Mouse (Mus musculus): ENCODE data around the gene Creb3l1.
A peak's percentile ranks its signal among the peaks of the same experiment; 100 is the strongest.

Creb3l1 gene

DNA sequence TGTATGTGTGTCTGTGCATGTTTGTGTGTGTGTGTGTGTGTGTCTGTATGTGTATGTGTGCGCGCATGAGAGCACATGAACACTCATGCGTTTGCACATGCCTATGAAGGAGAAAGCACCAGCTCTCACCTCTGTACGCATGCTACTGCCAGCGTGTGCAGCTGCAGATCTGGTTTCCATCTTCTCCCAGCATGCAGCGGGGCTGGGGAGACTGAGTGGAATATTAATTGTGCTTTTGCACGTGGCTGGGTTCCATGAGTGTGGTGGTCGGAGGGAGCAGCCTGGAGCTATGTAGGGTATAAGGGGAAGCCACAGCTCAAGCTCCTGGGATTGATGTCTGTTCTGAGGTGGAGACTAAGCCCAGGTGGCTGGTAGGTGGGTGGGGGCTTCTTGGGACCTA is 6.3 kb upstream of the Creb3l1 start:
- DNase-seq, result no peak

DNA sequence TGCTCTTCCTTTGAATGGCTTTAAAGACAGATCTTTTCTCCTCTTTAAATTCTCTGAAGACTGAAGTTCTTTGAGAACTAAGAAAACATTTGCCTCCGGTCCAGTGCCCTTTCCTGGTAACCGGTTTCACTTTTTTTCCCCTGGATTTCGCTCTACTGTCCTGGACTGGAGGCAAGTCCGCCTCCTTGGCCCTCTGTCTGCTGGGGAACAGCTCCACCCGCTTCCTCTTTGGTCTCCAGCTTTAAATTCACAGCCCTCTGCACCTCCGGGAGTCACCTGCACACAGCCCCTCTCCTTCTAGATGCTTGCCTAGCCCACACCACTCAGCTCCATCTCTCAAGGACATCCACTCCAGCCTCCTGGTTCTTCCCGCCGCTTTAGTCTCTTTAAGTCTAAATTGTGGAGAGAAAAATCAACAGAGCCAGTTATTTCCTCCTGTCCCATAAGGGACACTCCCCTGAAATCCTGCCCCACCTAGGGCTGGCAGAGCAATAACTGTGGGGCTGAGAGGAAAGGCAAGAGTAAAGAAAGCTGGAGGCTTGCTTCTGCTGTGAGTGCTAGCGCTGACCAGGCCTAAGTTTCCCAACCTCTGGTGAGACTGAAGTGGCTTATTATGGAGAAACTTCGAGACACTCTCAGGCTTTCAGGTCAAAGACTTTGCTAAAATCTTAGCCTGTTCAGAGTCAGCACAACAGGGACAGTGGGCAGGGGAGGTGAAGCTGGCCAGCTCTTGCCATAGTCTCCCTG is 5.3 kb upstream of the Creb3l1 start:
- no peak for DNase-seq

DNA sequence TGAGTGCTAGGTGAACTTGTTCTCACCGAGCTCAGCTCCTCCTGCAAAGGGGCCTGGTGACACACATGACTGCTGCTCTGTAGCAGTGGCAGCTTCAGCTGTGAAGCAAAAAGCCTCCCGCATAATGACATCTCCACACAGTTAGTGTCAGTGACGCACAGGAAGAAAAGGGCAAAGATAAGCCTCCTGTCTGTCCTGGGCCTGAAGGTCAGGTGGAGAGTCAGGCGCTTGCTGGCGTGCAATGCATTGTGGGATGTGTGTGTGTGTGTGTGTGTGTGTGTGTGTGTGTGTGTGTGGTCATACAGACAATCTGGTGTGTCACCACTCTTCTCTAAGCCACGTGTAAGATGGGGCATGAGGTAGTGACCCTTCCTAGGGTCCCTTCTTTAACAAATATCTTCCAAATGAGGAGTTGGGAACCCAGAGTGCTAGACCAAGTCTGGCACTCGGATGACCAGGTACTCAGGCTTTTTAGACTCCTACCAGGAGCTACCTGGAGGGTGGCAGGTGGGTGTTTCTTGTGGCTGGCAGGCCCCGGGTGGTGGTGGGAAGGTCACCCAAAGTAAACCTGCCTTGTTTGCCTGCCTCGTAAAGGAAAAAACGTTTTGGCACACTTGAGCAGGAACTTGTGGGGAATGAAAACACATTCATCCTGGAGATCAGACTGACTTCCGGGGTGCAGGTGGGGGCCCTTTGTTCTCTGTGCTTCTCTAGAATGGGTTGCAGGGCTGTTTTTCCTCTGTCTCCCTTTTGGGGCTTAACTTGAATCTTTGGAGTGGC is 3.7 kb upstream of the Creb3l1 start:
- no peak for DNase-seq

DNA sequence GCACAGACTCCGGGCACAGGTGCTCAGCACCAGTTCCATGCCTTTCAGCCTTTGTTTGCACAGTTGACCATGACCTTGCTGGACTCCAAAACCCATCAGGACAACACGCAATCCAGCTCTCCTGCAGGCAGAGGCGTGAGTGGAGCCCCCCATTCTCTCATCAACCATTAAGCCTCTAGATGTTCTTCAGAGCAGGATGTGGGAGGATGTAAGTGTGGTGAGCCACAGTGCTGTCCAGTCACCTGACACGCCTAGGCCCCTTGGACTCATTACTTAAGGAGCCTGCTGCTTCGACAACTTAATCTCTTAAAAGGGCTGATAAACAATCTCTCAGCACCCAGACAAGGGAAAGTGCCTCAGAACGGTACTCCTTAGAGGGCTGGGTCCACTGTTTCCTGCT is 1.7 kb upstream of the Creb3l1 start:
- no peak for DNase-seq

DNA sequence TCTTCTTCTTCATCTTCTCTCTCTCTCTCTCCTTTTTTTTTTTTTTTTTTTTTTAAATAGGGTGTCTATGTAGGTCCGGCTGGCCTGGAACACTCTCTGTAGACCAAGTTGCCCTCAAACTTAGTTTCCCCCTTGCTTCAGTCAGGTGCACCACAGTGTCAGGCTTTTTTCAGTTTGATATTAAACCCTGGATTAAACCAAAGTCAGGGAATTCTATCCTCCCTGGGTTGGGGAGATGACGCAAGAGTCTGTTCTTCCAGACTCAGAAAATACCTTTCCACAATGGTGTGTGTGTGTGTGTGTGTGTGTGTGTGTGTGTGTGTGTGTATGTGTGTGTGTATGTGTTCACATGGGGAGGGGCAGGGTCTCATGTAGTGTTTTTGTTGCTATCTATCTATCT is 900 bp upstream of the Creb3l1 start:
- no peak for DNase-seq

DNA sequence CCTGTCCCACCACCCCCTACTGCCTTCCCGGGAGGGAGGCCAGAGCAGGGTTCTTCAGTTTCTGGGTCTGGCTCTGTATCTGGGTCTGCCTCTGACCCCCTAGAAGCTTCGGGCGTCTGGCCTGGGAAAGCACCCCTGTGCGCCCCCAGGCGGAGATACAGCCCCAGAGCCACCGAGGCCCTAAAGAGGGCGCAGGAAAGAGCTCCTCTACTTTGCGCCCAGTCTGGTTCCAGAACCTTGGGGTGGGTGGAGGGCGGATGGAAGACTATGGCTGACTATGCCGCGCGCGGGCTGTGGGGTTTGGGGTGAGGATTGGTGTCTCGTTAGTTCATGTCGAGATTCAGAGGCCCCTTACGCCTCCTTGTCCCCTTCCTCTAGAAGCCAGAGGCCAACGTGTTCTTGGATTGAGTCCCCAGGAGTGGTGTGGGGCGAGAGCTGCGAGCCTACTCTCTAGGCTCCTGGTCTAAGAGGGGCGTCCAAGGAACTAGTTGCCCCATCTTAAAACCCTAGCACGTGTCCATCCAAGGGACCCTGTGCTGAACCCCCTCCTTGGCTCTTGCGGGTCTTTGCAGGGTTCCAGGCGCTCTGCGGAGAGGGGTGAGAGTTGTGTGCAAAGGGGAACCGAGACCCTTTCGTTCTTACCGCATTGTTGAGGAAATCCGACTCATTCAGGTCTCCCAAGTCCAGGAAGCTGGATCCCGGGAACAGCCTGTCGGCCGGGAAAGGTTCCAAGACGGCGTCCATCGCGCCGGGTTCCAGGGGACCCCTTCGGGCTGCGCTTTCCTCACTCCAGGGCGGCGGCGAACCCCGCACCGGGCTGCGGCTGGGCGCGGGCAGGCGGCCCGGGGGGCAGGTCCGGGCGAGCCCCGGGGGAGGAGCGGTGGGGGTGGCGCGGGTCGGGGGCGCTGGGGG is 684 bp downstream of the Creb3l1 start:
- peak; percentile 60 to 66 for DNase-seq

DNA sequence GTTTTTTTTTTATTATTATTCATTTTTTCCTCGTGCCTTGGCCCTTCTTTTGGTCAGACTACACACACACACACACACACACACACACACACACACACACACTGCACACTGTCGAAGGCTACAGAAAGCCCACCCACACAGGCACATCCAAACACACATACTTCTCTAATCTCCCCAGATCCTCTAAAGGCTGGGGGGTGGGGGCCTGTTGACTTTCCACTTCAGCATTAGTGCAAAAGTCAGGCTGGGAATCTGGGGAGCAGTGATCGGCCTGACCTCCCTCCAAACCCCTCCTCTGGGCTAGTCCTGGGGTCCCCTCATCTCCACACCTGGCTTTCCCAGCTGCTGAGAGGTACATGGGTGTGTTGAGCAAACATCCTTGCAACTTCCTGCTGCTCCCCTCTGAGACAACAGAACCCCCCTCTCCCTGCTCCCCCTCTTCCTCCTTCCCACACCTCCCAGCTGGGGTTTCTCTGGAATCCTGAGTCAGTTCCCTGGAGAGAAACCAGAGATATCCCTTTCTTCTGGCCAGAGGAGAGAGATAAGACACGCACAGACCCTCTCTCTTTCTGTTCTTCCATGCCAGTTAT is 3.5 kb downstream of the Creb3l1 start:
- DNase-seq, result no peak

DNA sequence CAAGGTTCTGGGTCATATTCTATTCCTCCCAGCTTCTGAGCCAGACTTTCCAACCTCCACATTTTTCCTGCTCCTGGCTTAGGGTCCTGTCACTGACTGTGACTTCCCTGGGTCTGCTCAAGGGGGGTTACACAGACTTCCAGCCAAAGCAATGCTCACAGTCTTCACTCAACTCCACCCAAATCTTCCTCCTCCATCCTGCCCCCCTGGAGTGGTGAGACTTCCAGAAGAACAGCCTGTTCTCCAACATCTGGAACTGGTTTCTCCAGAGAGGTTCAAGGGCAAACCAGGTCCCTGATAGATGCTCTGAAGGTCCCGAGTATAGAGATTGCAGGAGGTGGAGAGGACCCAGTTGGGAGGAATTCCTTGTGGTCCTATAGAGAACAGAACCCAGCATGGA is 6.9 kb downstream of the Creb3l1 start:
- no peak for DNase-seq

DNA sequence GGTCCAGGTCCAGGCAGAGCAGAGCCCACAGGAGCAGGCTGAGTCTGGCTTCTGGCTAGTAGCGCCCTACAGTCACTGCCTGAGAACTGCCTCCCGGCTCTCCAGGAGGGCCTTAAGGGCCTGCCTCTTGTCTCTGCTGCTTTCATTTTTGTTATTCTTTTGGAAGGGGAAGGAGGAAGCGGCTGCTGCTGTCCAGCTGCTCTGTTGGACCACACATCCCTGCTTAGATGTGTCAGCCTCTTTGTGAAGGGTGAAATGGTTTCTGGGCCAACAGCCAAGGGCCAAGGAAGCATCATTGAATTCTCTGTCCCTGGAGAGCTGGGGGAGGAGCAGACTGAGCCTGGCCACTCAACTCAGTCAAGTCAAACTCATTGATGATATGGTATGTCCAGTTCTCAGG is 7.3 kb downstream of the Creb3l1 start:
- DNase-seq, result peak; percentile 82 to 86

DNA sequence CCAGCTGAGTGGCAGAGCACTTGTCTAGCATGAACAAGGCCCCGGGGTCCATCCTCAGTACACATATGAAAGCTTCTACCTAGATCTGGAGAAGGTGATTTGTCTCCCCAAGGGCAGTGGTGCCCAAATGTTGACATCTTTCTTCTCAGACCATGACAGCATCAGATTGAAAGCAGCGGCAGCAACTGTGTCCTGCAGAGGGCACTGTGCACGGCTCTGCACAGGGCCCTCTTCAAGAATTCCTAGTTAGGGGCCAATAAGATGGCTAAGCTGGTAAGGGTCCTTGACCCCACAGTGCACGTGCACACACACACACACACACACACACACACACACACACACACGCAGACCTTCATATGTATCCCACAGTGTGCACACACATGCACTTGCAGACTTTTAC is 9.4 kb downstream of the Creb3l1 start:
- no peak for DNase-seq

DNA sequence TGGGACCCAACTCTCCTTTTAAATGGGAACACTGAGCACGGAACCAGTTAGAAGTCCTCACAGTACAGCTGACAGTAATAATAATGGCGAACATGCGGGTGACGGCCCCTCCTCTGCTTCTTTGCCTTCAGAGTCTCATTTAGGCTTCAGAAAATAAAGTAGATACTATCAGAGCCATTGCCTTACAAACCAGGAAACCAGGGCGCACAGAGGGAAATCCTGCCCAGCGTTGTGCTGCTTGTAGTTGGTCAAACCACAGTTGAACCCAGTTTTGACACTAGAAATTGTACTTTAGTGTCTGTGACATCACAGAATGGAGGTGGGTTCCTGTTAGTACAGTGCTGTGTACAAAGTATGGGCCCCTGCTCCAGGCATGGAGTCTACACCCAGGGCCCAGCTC is 10.1 kb downstream of the Creb3l1 start:
- no peak for DNase-seq

DNA sequence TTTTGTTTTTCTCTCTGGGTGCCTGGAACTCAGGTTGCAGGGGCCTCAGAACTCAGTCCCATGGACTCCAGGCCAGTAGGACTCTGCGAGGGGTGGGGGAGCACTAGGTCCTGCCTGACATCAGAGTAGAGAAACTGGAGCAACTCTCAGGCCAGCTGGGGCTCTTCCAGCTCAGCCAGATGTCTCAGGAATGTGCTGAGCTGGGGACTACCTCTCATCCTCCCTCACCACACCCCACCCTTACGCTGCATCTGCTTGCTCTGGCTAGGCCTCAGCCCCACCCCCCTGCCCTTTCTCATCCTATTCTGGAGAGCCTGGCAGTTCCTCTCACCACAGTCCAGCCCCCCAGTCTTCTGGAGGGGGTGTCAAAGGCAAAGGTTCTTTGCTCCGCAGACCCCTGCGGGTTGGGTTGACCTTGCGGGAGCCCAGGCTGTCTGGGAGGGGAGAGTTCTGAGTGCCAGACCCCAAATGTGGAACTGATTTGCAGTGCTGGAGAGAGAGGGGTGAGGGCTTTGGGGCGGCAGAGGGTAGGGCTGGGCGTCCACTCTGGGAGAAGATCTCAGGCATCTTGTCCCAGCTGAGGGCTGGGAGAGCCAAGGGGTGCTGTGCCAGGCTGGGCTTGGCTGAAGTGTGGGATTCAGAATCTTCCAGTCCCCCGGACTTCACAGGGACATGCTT is 11.4 kb downstream of the Creb3l1 start:
- DNase-seq, result peak; percentile 81 to 91

DNA sequence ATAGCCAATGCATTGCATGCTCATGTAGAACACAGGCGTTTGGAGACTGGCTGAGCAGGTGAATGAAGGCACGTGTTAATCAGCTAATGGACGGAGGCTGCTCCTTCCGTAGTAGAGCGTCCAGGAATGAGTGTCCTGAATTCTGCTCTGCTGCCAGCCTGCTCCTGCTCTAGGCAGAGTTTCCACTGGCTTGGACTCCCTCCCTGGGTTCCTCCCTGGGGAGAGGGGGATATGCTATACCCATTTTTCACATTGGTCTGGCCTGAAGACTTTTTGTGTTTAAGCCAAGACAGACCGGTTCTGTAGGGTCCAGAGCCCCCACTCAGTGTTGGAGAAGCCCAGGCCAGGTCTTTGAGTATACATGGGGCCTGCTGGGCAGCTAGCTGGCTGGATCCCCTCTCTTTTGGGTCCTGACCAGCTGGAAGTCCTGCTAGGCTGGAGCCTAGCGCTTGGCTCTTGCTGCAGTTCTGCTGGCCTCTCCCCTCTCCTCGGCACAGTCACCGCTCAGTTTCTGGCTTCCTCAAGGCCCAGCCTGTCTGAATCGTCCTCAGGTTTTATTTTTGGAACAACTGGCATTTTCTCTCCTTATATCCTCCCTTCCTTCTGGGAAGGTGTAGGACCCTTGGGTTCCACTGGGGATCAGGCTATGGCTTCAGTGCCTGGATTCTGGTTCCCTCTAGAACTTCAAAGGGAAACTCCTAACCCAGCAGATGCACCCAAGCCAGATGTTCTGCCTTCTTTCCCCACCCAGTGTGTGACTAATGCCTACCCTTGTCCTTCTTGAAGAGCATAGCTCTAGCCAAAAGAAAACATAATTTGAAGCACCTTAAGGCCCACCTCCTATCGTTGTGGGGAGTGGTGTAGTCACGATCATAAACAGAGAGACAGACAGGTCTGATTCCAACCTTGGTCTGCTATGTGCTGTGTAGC is 12.6 kb downstream of the Creb3l1 start:
- no peak for DNase-seq

DNA sequence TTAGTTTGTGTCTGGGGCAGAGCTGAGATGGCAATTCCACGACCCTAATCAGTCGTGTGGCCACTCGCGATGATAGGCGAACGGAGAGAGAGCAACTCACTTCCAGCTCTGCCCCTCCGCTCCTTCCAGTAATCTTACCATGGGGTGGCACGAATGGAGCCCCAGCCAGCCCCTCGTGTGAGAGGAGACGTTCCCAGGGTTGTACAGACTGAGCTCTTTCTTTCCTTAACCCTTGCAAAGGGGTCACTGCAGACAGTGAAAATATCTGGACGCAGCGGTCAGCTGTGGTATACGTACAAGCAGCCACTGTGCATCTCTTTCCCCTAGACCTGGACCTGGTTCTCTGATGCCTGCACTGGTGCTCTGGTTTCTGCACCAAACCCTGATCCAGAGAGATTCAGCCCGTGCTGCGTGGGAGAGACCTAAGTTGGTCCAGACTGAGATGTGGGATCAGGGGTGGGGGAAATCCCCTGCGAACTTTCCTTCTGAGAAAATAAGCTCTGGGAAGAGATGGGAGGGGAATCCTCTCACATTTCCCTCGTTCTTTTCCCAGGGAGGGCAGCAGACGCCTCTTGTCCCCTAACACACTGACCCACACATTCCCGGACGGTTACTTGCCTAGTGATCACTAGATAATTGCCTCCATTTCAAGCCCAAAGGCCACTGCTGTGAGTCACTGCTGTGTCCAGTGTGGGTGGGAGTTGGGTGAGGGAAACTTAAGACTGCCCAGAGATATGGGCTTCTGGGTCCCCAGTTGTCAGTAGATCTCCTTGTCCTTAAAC is 15.5 kb downstream of the Creb3l1 start:
- no peak for DNase-seq

DNA sequence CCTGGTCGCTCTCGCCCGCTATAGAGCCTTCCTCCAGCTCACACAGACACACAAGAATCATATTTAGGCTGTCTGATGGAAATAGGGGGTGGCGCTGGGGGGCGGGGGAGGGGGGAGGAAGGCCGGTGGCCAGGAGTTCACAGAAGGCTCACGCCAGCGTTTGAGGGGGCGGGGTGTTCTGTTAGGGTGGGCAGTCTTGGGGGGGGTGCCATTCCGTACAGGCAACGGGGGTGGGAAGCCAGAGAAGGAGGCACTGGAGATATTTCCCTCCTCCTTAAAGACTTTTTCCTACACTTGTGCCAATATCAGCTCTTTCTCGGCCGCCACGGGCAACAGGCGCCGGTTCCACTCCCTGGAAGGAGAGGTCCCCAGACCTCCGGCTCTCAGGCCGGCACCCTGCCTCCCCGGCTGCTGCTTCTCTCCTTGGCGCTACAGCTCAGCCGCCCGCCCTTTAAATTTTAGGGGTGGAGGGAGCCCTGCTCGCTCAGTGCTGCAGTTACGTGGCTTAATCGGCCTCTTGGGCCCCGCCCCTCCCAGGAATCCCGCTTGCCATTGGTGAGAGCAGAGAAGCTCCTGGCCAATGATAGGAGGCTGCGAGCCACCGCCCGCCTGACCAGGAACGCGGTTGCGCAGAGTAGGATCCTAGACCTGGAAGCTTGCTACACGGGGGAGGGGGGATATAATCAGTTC is 16.2 kb downstream of the Creb3l1 start:
- DNase-seq, result peak; percentile 98 to 99

DNA sequence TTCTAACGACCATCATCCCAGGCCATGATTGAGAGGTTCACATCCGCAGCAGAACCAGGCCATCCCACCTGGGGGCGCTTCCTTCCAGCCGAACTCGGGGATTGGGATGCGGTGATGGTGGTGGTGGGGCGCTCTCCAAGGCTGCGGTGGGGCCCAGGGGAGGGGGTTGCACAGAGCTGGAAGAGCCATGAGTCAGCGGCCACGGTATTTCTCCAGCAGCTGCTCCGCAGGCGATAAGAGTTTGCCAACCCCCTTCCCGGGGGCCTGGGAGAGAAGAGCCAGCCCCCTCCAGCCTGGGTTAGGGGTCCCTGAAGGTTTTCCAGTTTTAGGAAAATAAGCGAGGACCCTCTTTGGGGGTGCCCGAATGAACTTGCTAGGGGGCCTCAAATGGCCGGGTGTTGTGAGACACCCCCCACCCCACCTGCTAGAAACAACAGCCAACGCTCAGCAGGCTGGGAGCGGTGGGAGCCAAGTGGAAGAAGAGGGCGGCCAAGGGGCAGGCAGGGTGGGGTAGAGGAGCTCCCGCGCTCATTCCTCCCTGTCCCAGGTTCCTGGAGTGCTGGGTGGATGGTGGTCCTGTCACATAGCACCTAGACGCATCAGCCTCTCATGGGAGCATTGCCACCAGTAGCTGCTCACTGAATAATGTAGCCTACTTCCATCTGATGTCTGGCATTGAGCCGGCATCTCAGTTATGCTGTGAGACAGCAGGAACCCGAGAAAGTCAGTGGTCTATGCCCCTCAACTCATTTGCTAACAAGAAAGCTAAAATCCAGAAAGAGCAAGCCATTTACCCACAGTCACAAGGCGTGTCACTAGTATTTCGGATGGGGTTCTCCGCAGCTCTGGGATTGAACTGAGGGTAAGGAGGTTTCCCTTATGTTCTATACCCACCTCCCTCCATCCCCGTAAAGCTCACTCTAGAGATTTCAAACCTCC is 17.1 kb downstream of the Creb3l1 start:
- DNase-seq, result peak in 1 of 2 experiments; percentile 39

DNA sequence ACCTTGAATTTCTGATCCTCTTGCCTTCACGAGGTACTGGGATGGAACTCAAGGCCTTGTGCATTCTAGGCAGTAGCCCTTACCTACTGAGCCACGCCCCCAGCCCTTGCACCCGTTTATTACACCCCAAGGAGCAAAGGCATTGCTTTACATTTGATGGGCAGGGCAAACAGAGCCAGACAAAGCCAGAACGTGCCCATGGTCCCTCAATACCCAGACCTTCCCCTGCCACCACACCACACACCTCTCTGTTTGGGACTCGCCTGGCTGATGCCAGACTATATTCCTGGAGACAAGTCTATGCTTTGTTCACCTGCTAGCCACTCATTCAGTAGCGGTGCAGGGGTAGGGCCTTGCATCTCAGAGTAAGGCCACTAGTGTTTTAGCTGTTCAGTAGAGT is 17.8 kb downstream of the Creb3l1 start:
- no peak for DNase-seq

DNA sequence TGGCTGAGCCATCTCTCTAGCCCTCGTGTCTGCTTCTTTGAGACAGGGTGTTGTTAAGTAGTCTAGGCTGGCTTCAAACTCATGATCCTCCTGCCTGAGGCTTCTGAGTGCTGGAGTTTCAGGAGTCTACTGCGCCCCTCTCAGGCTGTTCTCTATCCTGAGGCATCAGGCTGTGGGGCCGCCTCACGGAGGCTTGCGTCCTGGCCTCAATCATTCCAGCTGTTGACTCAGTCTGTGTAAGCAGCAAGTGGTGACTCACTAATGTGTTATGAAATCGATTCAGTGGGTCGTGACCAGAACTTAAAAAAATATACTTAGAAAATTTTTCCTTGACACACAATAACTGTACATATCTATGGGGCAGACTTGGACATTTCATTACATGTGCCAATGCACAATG is 19.7 kb downstream of the Creb3l1 start:
- DNase-seq, result no peak
